Mouse (Mus musculus): ENCODE data around the gene Igdcc3. TPM values are rescaled to one million over a fixed set of nuclear protein-coding genes. Genes with fewer than 3 reads are reported as not detected.
A peak's percentile ranks its signal among the peaks of the same experiment; 100 is the strongest.

Igdcc3 gene
- polyA plus RNA-seq, 1 experiment from 2014 or later = 2.4 TPM

DNA sequence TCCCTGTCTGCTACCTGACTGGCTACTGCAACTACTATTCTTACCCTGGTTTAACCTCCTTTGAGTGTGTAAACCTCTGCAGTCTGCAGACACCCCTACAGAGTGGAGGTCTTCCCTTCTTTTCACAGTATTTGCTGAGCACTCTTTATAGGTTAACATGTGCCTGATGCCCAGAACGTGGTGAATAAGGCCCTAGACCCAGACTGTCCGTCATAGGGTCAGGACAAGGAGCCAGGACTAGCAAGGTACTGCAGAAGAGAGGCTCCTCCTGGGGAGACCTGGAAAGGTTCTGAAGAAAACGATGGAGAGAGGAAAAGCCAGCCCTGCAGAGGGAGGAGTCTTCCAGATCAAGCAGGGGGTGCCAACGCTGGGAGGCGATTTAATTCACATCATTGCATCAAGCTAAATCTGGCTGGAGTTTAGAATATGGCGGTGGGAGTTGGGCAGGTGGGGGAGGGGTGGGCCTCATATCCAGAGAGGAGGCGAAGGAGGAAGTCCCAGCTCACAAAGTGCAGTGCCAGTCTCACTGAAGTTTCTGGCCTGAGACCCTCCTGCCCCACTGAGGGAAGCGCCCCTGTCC lies 37.7 kb upstream of the Igdcc3 start:
- ATAC-seq (replicated peaks; ENCODE audit: low FRiP score, low read depth) (no peak), DNase-seq (ENCODE audit: low spot score) (no peak)
- Histone ChIP-seq H3K27ac (no peak overlapping the region), H3K36me3 (ENCODE audit: insufficient read depth, low read length) (no peaks in the 10 kb centered on the region), H3K4me2 (ENCODE audit: low read length) (peak overlapping the region; percentile 100), H3K9ac (ENCODE audit: low read depth, low read length) (no peak overlapping the region), H3K4me3 (replicated peaks; ENCODE audit: low read depth, low read length) (0 out of 2 replicates have a peak overlapping the region, but pooled peaks have one; percentile 67), H3K27me3 (ENCODE audit: insufficient read depth, low read length) (no peaks in the 10 kb centered on the region), H3K9me3 (replicated peaks; ENCODE audit: low read length) (no peaks in the 10 kb centered on the region), H3K4me1 (replicated peaks; ENCODE audit: insufficient read depth, low read length) (peaks cover 7% of the 10 kb centered on the region; the same call in 1 of the 2 replicates)
- no peak for TF ChIP-seq CTCF (IDR thresholded peaks at IDR 0.05; ENCODE audit: low read depth)
- 41% methylated on average over 8 of the region's 8 CpGs for WGBS

DNA sequence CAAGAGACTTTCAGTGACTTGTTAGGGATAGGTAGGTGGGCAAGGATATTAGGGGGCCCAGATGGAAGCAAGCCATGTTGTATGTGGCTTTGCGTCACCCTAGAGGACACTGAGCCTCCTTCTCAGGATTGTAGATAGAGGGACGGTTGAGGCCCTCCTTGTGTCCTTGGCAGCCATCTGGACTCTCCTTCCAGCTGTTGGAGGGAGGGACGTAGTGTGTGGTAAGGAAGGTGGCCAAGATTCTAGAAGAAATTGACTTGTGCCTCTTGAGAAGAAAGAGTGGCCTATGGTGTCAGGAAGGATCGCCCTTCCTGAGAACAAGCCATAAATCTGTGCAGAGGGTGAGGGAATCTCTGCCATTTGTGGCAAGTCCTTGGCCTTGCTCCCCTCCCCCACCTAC lies 34.2 kb upstream of the Igdcc3 start:
- H3K27ac ChIP-seq = no peak overlapping the region
- no peaks in the 10 kb centered on the region for H3K27me3 ChIP-seq (ENCODE audit: insufficient read depth, low read length)
- no peak overlapping the region for H3K4me2 ChIP-seq (ENCODE audit: low read length)
- H3K4me1 ChIP-seq (replicated peaks; ENCODE audit: insufficient read depth, low read length) = peaks cover 14% of the 10 kb centered on the region; the same call in 1 of the 2 replicates
- TF ChIP-seq CTCF (IDR thresholded peaks at IDR 0.05; ENCODE audit: low read depth) = no peak
- no peaks in the 10 kb centered on the region for H3K9me3 ChIP-seq (replicated peaks; ENCODE audit: low read length)
- 48% methylated on average over 4 of the region's 4 CpGs for WGBS
- no peak overlapping the region for H3K9ac ChIP-seq (ENCODE audit: low read depth, low read length)
- ATAC-seq (replicated peaks; ENCODE audit: low FRiP score, low read depth) (no peak), DNase-seq (ENCODE audit: low spot score) (no peak)
- H3K36me3 ChIP-seq (ENCODE audit: insufficient read depth, low read length) = no peaks in the 10 kb centered on the region
- H3K4me3 ChIP-seq (replicated peaks; ENCODE audit: low read depth, low read length) = no peak overlapping the region

GRCm38 (mm10) chr9:65107893-65108292 lies 33.1 kb upstream of the Igdcc3 start:
- Histone ChIP-seq H3K4me2 (ENCODE audit: low read length) (no peak overlapping the region), H3K9me3 (replicated peaks; ENCODE audit: low read length) (no peaks in the 10 kb centered on the region), H3K9ac (ENCODE audit: low read depth, low read length) (no peak overlapping the region), H3K27me3 (ENCODE audit: insufficient read depth, low read length) (no peaks in the 10 kb centered on the region), H3K27ac (no peak overlapping the region), H3K4me3 (replicated peaks; ENCODE audit: low read depth, low read length) (no peak overlapping the region), H3K36me3 (ENCODE audit: insufficient read depth, low read length) (no peaks in the 10 kb centered on the region), H3K4me1 (replicated peaks; ENCODE audit: insufficient read depth, low read length) (0 out of 2 replicates have a peak, but pooled peaks cover 6% of the 10 kb centered on the region)
- WGBS = 80% methylated on average over 1 of the region's 1 CpGs
- TF ChIP-seq CTCF (IDR thresholded peaks at IDR 0.05; ENCODE audit: low read depth) = no peak
- no peak for ATAC-seq (replicated peaks; ENCODE audit: low FRiP score, low read depth)
- DNase-seq (ENCODE audit: low spot score) = no peak

DNA sequence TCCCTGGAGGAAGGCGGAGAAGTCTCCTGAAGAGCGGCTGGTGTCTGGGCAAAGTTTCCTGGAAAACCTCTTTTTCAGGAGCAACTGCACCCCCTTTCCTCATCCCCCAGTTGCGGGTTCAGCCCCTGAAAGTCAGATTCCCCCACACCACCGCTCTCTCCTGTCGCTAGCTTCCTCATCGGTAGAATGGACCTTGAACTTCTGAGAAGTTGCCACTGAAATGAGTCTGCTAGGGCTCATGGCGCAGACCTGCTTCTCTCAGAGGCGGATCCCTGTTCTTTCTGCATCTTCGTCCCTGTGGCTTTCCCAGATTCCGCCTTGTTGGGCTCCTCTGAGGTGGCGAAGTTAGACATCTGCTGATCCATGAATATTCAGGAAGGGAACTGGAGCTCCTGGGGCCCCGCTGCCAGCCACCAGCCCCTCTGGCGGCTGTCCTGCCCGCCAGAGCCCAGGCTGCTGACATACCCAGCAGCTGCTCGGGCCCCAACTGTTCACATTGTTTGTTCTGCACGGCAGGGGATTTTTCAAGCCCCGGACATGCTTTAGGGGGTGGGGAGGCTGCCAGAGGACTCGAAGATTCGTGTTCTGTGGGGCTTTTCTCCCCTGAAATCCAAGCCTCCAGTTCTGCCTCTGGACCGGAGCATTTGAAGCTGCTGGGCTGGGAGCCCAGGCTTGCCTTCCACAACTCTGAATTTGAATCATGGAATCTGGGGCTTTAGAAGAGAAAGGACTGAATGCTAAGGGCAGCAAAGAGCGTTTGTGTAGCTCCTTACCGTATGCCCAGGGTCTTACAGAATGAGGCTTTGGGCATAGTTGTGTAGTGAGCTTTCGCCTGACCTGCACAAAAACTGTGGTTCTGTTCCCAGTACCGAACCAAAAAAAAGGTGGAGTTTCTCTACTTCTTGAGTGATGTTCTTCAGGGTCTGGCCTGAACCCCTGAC lies 31.6 kb upstream of the Igdcc3 start:
- no peaks in the 10 kb centered on the region for H3K9me3 ChIP-seq (replicated peaks; ENCODE audit: low read length)
- 23% methylated on average over 24 of the region's 24 CpGs for WGBS
- ATAC-seq (replicated peaks; ENCODE audit: low FRiP score, low read depth) = no peak
- peak overlapping the region; percentile 38 for H3K4me2 ChIP-seq (ENCODE audit: low read length)
- no peak for TF ChIP-seq CTCF (IDR thresholded peaks at IDR 0.05; ENCODE audit: low read depth)
- no peaks in the 10 kb centered on the region for H3K36me3 ChIP-seq (ENCODE audit: insufficient read depth, low read length)
- H3K27me3 ChIP-seq (ENCODE audit: insufficient read depth, low read length) = no peaks in the 10 kb centered on the region
- DNase-seq (ENCODE audit: low spot score) = peak; percentile 23
- peak overlapping the region; percentile 33; the same call in 1 of the 2 replicates for H3K9ac ChIP-seq (ENCODE audit: low read depth, low read length)
- H3K4me3 ChIP-seq (replicated peaks; ENCODE audit: low read depth, low read length) = no peak overlapping the region
- no peak overlapping the region for H3K27ac ChIP-seq
- H3K4me1 ChIP-seq (replicated peaks; ENCODE audit: insufficient read depth, low read length) = 0 out of 2 replicates have a peak, but pooled peaks cover 6% of the 10 kb centered on the region

DNA sequence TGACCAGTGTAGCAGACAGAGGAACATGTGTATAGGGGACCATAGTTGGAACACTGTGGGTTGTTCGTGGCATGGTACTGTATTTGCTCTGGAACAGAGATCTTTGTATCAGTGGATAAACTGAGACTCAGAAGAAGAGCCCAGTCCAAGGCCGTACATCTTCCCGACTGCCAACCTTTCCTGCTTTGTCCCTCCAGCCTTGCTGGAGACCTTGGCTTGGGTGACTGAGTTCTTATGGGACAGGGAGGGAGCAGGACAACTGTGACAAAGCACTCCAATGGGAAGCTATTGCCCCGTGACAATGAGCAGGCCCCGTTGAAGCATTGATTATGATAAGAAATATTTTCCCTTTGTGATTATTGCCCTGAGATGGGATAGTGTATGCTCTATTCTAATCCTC lies 29.3 kb upstream of the Igdcc3 start:
- DNase-seq (ENCODE audit: low spot score) (no peak), ATAC-seq (replicated peaks; ENCODE audit: low FRiP score, low read depth) (no peak)
- no peak overlapping the region for H3K9ac ChIP-seq (ENCODE audit: low read depth, low read length)
- H3K27me3 ChIP-seq (ENCODE audit: insufficient read depth, low read length) = no peaks in the 10 kb centered on the region
- H3K27ac ChIP-seq = no peak overlapping the region
- TF ChIP-seq CTCF (IDR thresholded peaks at IDR 0.05; ENCODE audit: low read depth) = no peak
- H3K36me3 ChIP-seq (ENCODE audit: insufficient read depth, low read length) = no peaks in the 10 kb centered on the region
- 0 out of 2 replicates have a peak, but pooled peaks cover 6% of the 10 kb centered on the region for H3K4me1 ChIP-seq (replicated peaks; ENCODE audit: insufficient read depth, low read length)
- no peaks in the 10 kb centered on the region for H3K9me3 ChIP-seq (replicated peaks; ENCODE audit: low read length)
- 84% methylated on average over 5 of the region's 5 CpGs for WGBS
- no peak overlapping the region for H3K4me3 ChIP-seq (replicated peaks; ENCODE audit: low read depth, low read length)
- no peak overlapping the region for H3K4me2 ChIP-seq (ENCODE audit: low read length)

- Histone ChIP-seq H3K4me1 (replicated peaks; ENCODE audit: insufficient read depth, low read length) (0 out of 2 replicates have a peak, but pooled peaks cover 6% of the 10 kb centered on the region), H3K9ac (ENCODE audit: low read depth, low read length) (no peak overlapping the region), H3K27me3 (ENCODE audit: insufficient read depth, low read length) (no peaks in the 10 kb centered on the region), H3K4me2 (ENCODE audit: low read length) (no peak overlapping the region), H3K27ac (no peak overlapping the region), H3K9me3 (replicated peaks; ENCODE audit: low read length) (no peaks in the 10 kb centered on the region), H3K4me3 (replicated peaks; ENCODE audit: low read depth, low read length) (no peak overlapping the region), H3K36me3 (ENCODE audit: insufficient read depth, low read length) (no peaks in the 10 kb centered on the region)
- DNase-seq (ENCODE audit: low spot score) (no peak), ATAC-seq (replicated peaks; ENCODE audit: low FRiP score, low read depth) (no peak)
- WGBS = 92% methylated on average over 2 of the region's 2 CpGs
- no peak for TF ChIP-seq CTCF (IDR thresholded peaks at IDR 0.05; ENCODE audit: low read depth)
Measured at GRCm38 (mm10) chr9:65113694-65114093, 27.3 kb upstream of the Igdcc3 start.
